Mouse (Mus musculus) heart, embryonic 14.5 days (tissue): ENCODE measurements at regions not wholly inside any gene's neighbourhood (a gene's known extent, or its start where the extent isn't known, plus 50 kb on each side); places are given as distances from the start of the nearest gene placed in this dataset.

Experiments used
- ATAC-seq: fragments of 200-750 bp; cut with Nextera tagmentation; 2 replicates; pipeline ENCODE4 v1.8.0; 2017; ENCODE audit warnings: low read depth, moderate TSS enrichment; ENCODE audit not compliant: insufficient number of reproducible peaks, insufficient read depth, low FRiP score
- H3K27ac ChIP-seq, 2 experiments: fragments of 200-500 bp in 1 of 2; fragments of 300-500 bp in 1 of 2; sonication (generic) in 1 of 2; replicated peaks in 1 of 2; 2 replicates each; pipeline ENCODE4 v1.5.1; 2012 to 2014; ENCODE audit warnings: low read depth in 2 of 2, low read length in 2 of 2, control low read depth in 1 of 2, mild to moderate bottlenecking in 1 of 2, mixed read lengths in 1 of 2; ENCODE audit not compliant: control insufficient read depth in 1 of 2, insufficient read depth in 1 of 2
- H3K27me3 ChIP-seq: fragments of 300-500 bp; sonication (generic); 2 replicates; pipeline ENCODE4 v1.6.1; 2014; ENCODE audit warnings: mild to moderate bottlenecking, low read length, control low read depth; ENCODE audit not compliant: control insufficient read depth, insufficient read depth
- H3K36me3 ChIP-seq: fragments of 300-500 bp; sonication (generic); 2 replicates; pipeline ENCODE4 v1.6.1; 2014; ENCODE audit warnings: mild to moderate bottlenecking, control low read depth, low read length, mixed read lengths; ENCODE audit not compliant: control insufficient read depth, insufficient read depth
- H3K4me1 ChIP-seq, 2 experiments: fragments of 200-500 bp in 1 of 2; fragments of 300-500 bp in 1 of 2; sonication (generic) in 1 of 2; 2 replicates each; pipeline ENCODE4 v1.6.1; 2012 to 2014; ENCODE audit warnings: low read length in 2 of 2, control low read depth in 1 of 2, mixed read lengths in 1 of 2; ENCODE audit not compliant: control insufficient read depth in 2 of 2, insufficient read depth in 2 of 2
- H3K4me2 ChIP-seq: fragments of 300-500 bp; sonication (generic); 2 replicates; pipeline ENCODE4 v1.6.1; 2014; ENCODE audit warnings: mild to moderate bottlenecking, low read length
- H3K4me3 ChIP-seq, 2 experiments: fragments of 200-500 bp in 1 of 2; fragments of 300-500 bp in 1 of 2; sonication (generic) in 1 of 2; 2 replicates each; pipeline ENCODE4 v1.5.1; 2012 to 2014; ENCODE audit warnings: low read length in 2 of 2, mild to moderate bottlenecking in 2 of 2, control low read depth in 1 of 2, low read depth in 1 of 2, moderate library complexity in 1 of 2; ENCODE audit not compliant: control insufficient read depth in 1 of 2, insufficient read depth in 1 of 2
- H3K9ac ChIP-seq: fragments of 300-500 bp; sonication (generic); 2 replicates; pipeline ENCODE4 v1.6.1; 2014; ENCODE audit warnings: mild to moderate bottlenecking, low read length
- H3K9me3 ChIP-seq: fragments of 300-500 bp; sonication (generic); 2 replicates; pipeline ENCODE4 v1.6.1; 2016; ENCODE audit warnings: low read length, control low read depth; ENCODE audit not compliant: control insufficient read depth
- WGBS: fragments of 180-500 bp; shearing (Covaris S2); extraction: QIAGEN DNeasy Blood & Tissue Kit; methylation state at CpG from one replicate; pipeline ENCODE4 v1.1.7; 2014; 5-methylcytosine and 5-hydroxymethylcytosine counted together

- Histone ChIP-seq H3K9ac (no peak overlapping the region), H3K4me1 (peaks cover 41 to 52% of the 10 kb centered on the region in 2 experiments), H3K36me3 (no peaks in the 10 kb centered on the region), H3K4me2 (no peak overlapping the region), H3K4me3 (no peak overlapping the region), H3K9me3 (no peaks in the 10 kb centered on the region), H3K27ac (no peak overlapping the region), H3K27me3 (no peaks in the 10 kb centered on the region)
- no peak for ATAC-seq
Observed at GRCm38 (mm10) chr2:128337192-128337591, 211.4 kb downstream of the Bcl2l11 start.

DNA sequence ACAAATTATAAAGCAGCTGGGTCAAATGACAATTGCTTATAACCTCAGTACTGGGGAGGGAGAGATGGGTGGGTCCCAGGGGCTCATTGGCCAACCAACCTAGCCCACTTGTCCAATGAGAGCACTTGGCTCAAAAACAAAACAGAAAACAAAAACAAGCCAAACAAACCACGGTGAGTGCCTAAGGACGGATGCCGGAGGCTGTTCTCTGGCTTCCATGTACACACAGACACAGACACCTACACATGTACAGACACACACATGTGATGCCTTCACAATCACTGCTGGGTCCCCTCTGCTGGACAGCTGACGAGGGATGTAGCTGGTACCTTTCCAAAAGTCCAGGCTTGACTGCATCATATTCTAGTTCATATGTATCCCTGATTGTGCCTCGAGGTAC is 212.0 kb downstream of the Bcl2l11 start:
- H3K4me2 ChIP-seq: no peak overlapping the region
- ATAC-seq: no peak
- peaks cover 41 to 52% of the 10 kb centered on the region in 2 experiments for H3K4me1 ChIP-seq
- H3K4me3 ChIP-seq: no peak overlapping the region
- 96% methylated on average over 5 of the region's 5 CpGs for WGBS
- no peaks in the 10 kb centered on the region for H3K36me3 ChIP-seq
- H3K9ac ChIP-seq: no peak overlapping the region
- no peaks in the 10 kb centered on the region for H3K9me3 ChIP-seq
- H3K27me3 ChIP-seq: no peaks in the 10 kb centered on the region
- 0 out of 4 replicates have a peak overlapping the region, but pooled peaks of 1 of the 2 experiments have one; percentile 42 for H3K27ac ChIP-seq

GRCm38 (mm10) chr2:128338474-128338873 is 212.6 kb downstream of the Bcl2l11 start:
- Histone ChIP-seq H3K4me1 (peaks cover 40 to 51% of the 10 kb centered on the region in 2 experiments), H3K4me2 (peak overlapping the region; percentile 43), H3K27me3 (no peaks in the 10 kb centered on the region), H3K36me3 (no peaks in the 10 kb centered on the region), H3K27ac (peak overlapping the region; percentile 42 to 88), H3K9me3 (no peaks in the 10 kb centered on the region), H3K9ac (no peak overlapping the region; the same call in 1 of the 2 replicates), H3K4me3 (no peak overlapping the region)
- WGBS: 31% methylated on average over 4 of the region's 4 CpGs
- ATAC-seq: 0 out of 2 replicates have a peak, but pooled peaks have one; percentile 32

DNA sequence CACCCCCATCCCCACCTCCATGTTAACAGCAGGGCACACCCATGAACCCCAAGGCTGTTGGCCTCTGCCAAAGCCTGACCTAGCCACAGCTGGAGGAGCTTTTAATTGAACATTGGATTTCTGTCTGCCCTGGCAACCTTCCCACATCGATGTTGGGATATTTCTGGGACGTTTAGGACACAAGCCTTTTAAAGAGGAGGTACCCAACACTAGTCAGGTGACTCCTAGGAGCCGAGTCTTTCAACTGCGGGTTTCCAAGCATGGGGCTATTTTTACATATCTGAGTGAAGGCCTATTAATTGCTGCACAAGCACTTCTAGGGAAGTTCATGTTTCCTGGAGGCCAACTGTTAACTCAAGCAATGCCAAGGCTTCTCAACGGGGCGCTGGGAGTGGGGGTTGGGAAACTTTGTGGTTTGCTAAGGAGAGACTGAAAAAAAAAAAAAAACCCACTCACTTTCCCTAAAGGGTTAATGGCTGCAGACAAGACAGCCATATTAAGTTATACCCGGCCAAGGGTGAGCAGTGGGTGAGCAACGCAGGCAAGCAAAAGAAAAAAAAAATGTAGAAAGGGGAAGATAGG is 213.3 kb downstream of the Bcl2l11 start:
- WGBS: 4% methylated on average over 8 of the region's 8 CpGs
- Histone ChIP-seq H3K9ac (no peak overlapping the region; the same call in 1 of the 2 replicates), H3K4me2 (peak overlapping the region; percentile 43), H3K4me3 (no peak overlapping the region), H3K9me3 (no peaks in the 10 kb centered on the region), H3K27ac (peak overlapping the region; percentile 12 to 88), H3K36me3 (no peaks in the 10 kb centered on the region), H3K4me1 (peaks cover 35 to 44% of the 10 kb centered on the region in 2 experiments), H3K27me3 (no peaks in the 10 kb centered on the region)
- ATAC-seq: 0 out of 2 replicates have a peak, but pooled peaks have one; percentile 17

DNA sequence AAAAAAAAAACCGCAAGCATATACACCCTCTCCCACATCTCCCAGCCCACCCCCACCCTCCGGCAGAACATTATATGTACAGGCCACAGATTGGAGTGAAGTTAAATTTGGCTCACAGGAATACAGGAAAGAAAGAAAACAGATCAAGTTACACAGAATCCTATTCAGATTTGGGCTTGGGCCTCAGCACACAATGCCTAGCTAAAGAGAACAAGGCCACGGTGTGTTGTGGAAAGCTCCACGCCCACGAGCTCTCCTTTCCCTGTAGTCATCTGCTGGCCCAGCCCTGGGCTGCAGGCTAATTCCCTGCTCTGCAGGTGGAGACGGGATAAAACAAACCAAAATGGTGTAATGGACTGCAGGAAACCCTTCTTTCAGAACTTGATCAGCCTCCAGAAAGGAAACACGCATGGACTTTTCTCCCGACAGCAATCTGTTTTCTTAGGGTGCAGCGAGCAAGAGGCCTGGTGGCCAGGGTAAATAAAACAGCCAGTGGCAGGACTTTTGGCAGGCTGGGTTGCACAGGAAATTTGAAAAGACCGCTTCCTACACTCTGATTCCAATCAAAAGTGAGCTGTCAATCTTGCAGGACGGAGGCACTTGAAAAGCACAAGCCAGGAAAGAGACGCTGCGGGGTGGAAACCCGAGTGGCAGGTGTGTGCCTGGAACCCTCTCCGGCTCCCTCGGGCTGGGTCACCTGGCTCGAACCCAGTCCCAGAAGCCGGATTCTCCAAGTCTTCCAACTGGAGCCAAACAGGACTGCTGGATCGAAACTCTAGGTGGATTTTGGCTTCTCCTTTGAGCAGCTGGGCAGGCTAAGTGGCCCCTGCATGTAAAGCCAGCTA is 214.0 kb downstream of the Bcl2l11 start:
- H3K36me3 ChIP-seq: no peaks in the 10 kb centered on the region
- H3K27me3 ChIP-seq: no peaks in the 10 kb centered on the region
- no peak overlapping the region for H3K4me3 ChIP-seq
- ATAC-seq: peak; percentile 29; the same call in 1 of the 2 replicates
- peaks cover 30 to 37% of the 10 kb centered on the region in 2 experiments for H3K4me1 ChIP-seq
- no peaks in the 10 kb centered on the region for H3K9me3 ChIP-seq
- peak overlapping the region; percentile 43 for H3K4me2 ChIP-seq
- H3K27ac ChIP-seq: peak overlapping the region; percentile 86 to 88
- WGBS: 40% methylated on average over 19 of the region's 19 CpGs
- peak overlapping the region; percentile 8; the same call in 1 of the 2 replicates for H3K9ac ChIP-seq

DNA sequence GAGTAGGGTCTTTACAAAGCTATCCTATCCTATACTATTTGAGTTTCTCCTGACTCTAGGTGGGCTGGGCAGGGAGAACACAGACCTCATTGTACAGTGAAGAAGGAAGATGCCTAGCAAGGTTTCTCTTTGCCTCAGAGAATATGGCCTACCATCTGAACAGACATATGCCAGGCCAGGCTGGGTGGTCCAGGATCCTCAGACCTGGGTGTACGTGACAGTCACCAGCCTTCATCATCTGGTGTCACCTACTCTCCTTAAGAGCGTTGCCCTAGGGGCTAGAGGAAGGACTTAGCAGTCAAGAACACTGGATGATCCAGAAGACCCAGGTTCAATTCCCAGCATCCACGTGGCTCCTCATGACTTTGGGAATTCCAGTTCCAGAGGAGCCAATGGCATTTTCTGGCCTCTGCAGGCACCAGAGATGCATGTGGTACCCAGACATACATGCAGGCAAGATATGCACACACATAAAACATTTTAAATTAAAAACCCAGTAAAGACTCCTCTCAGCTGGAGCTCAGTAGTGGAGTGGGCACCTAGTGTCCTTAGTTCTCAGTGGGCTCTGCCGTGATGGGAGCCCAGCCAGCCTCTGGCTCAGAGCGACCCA is 214.9 kb downstream of the Bcl2l11 start:
- no peaks in the 10 kb centered on the region for H3K36me3 ChIP-seq
- H3K4me3 ChIP-seq: no peak overlapping the region
- no peaks in the 10 kb centered on the region for H3K9me3 ChIP-seq
- H3K9ac ChIP-seq: no peak overlapping the region
- 91% methylated on average over 5 of the region's 5 CpGs for WGBS
- no peak for ATAC-seq
- H3K27me3 ChIP-seq: no peaks in the 10 kb centered on the region
- H3K4me2 ChIP-seq: no peak overlapping the region
- H3K27ac ChIP-seq: peak overlapping the region in 1 of 2 experiments; percentile 88; a peak in 2 of 4 replicates
- peaks cover 32 to 35% of the 10 kb centered on the region in 2 experiments for H3K4me1 ChIP-seq

- WGBS: 71% methylated on average over 9 of the region's 9 CpGs
- H3K4me2 ChIP-seq: no peak overlapping the region
- H3K4me1 ChIP-seq: peaks cover 32 to 35% of the 10 kb centered on the region in 2 experiments
- H3K4me3 ChIP-seq: no peak overlapping the region
- no peaks in the 10 kb centered on the region for H3K36me3 ChIP-seq
- ATAC-seq: no peak
- H3K9me3 ChIP-seq: no peaks in the 10 kb centered on the region
- H3K9ac ChIP-seq: no peak overlapping the region
- no peak overlapping the region for H3K27ac ChIP-seq
- H3K27me3 ChIP-seq: no peaks in the 10 kb centered on the region
Observed at GRCm38 (mm10) chr2:128342212-128342611, 216.4 kb downstream of the Bcl2l11 start.
